Mouse (Mus musculus) midbrain, embryonic 15.5 days (tissue): ENCODE results near the gene Tns3. TPM values are rescaled to one million over a fixed set of nuclear protein-coding genes. Genes with fewer than 3 reads are reported as not detected.

ENCODE experiments used
- ATAC-seq: fragments of 200-750 bp; cut with Nextera tagmentation; replicated peaks from 2 replicates; pipeline ENCODE4 v1.8.0; 2017; ENCODE audit warnings: moderate TSS enrichment
- H3K27ac ChIP-seq: fragments of 300-500 bp; sonication (generic); 2 replicates; pipeline ENCODE4 v1.5.1; 2015; ENCODE audit warnings: mild to moderate bottlenecking, inconsistent platforms
- H3K27me3 ChIP-seq: fragments of 300-500 bp; sonication (generic); replicated peaks from 2 replicates; pipeline ENCODE4 v1.6.1; 2015; ENCODE audit warnings: inconsistent platforms
- H3K36me3 ChIP-seq: fragments of 300-500 bp; sonication (generic); replicated peaks from 2 replicates; pipeline ENCODE4 v1.6.1; 2015; ENCODE audit warnings: inconsistent platforms
- H3K4me1 ChIP-seq: fragments of 300-500 bp; sonication (generic); 2 replicates; pipeline ENCODE4 v1.6.1; 2015; ENCODE audit warnings: inconsistent platforms
- H3K4me2 ChIP-seq: fragments of 300-500 bp; sonication (generic); 2 replicates; pipeline ENCODE4 v1.6.1; 2015; ENCODE audit warnings: inconsistent platforms, mild to moderate bottlenecking, moderate library complexity
- H3K4me3 ChIP-seq: fragments of 300-500 bp; sonication (generic); 2 replicates; pipeline ENCODE4 v1.5.1; 2015; ENCODE audit warnings: mild to moderate bottlenecking, inconsistent platforms
- H3K9ac ChIP-seq: fragments of 300-500 bp; sonication (generic); 2 replicates; pipeline ENCODE4 v1.6.1; 2015; ENCODE audit warnings: mild to moderate bottlenecking, inconsistent platforms
- H3K9me3 ChIP-seq: fragments of 300-500 bp; sonication (generic); 2 replicates; pipeline ENCODE4 v1.6.1; 2016; ENCODE audit warnings: inconsistent platforms
- WGBS: fragments of 180-500 bp; shearing (Covaris S2); methylation state at CpG from one replicate; pipeline ENCODE4 v1.1.7; 2015; ENCODE audit warnings: mixed read lengths; 5-methylcytosine and 5-hydroxymethylcytosine counted together
- polyA plus RNA-seq: library from polyadenylated mRNA; unstranded; fragments of >200 nt; fragmentation: Nextera tagmentation; extraction: Ambion mirVana; gene quantifications from 2 replicates; pipeline ENCODE4 v1.2.1, GENCODE M21; 2015

Tns3 gene
- polyA plus RNA-seq, 1 experiment from 2014 or later, result 6.1 TPM

GRCm38 (mm10) chr11:8575217-8576180 is 88.8 kb downstream of the Tns3 start:
- Histone ChIP-seq H3K4me1 (no peaks in the 10 kb centered on the region), H3K4me3 (no peak overlapping the region), H3K27ac (no peak overlapping the region), H3K36me3 (no peaks in the 10 kb centered on the region), H3K27me3 (no peaks in the 10 kb centered on the region), H3K9me3 (no peaks in the 10 kb centered on the region), H3K9ac (no peak overlapping the region), H3K4me2 (no peak overlapping the region)
- WGBS, result 72% methylated on average over 10 of the region's 10 CpGs
- ATAC-seq, result no peak

GRCm38 (mm10) chr11:8574562-8574961 is 89.8 kb downstream of the Tns3 start:
- Histone ChIP-seq H3K27me3 (no peaks in the 10 kb centered on the region), H3K27ac (no peak overlapping the region), H3K36me3 (no peaks in the 10 kb centered on the region), H3K4me3 (no peak overlapping the region), H3K4me2 (no peak overlapping the region), H3K9me3 (no peaks in the 10 kb centered on the region), H3K4me1 (no peaks in the 10 kb centered on the region), H3K9ac (no peak overlapping the region)
- 85% methylated on average over 6 of the region's 6 CpGs for WGBS
- ATAC-seq, result no peak

- H3K9ac ChIP-seq, result no peak overlapping the region
- no peak overlapping the region for H3K4me3 ChIP-seq
- H3K27ac ChIP-seq, result no peak overlapping the region
- no peaks in the 10 kb centered on the region for H3K36me3 ChIP-seq
- ATAC-seq, result no peak
- WGBS, result 94% methylated on average over 7 of the region's 7 CpGs
- H3K27me3 ChIP-seq, result no peaks in the 10 kb centered on the region
- H3K9me3 ChIP-seq, result no peaks in the 10 kb centered on the region
- H3K4me2 ChIP-seq, result no peak overlapping the region
- H3K4me1 ChIP-seq, result peaks cover 5% of the 10 kb centered on the region; the same call in 1 of the 2 replicates
These were observed 91.6 kb downstream of the Tns3 start for GRCm38 (mm10) chr11:8572762-8573161.

GRCm38 (mm10) chr11:8569232-8570028 is 94.9 kb downstream of the Tns3 start:
- H3K27ac ChIP-seq, result no peak overlapping the region

GRCm38 (mm10) chr11:8568829-8569228 is 95.5 kb downstream of the Tns3 start:
- H3K9ac ChIP-seq, result no peak overlapping the region
- H3K9me3 ChIP-seq, result no peaks in the 10 kb centered on the region
- peaks cover 5% of the 10 kb centered on the region; the same call in 1 of the 2 replicates for H3K4me1 ChIP-seq
- no peaks in the 10 kb centered on the region for H3K36me3 ChIP-seq
- H3K27me3 ChIP-seq, result no peaks in the 10 kb centered on the region
- H3K4me2 ChIP-seq, result no peak overlapping the region
- 30% methylated on average over 7 of the region's 7 CpGs for WGBS
- no peak overlapping the region for H3K27ac ChIP-seq
- ATAC-seq, result peak; percentile 19; the same call in 1 of the 2 replicates
- H3K4me3 ChIP-seq, result no peak overlapping the region

More at GRCm38 (mm10) chr11:8569232-8570028, 94.9 kb downstream of the Tns3 start:
- Histone ChIP-seq H3K4me2 (no peak overlapping the region), H3K36me3 (no peaks in the 10 kb centered on the region), H3K4me1 (peaks cover 5% of the 10 kb centered on the region; the same call in 1 of the 2 replicates), H3K4me3 (no peak overlapping the region), H3K27me3 (no peaks in the 10 kb centered on the region), H3K9me3 (no peaks in the 10 kb centered on the region), H3K9ac (no peak overlapping the region)
- WGBS, result 12% methylated on average over 7 of the region's 7 CpGs
- peak; percentile 58 for ATAC-seq

- H3K4me1 ChIP-seq, result peaks cover 5% of the 10 kb centered on the region; the same call in 1 of the 2 replicates
These were observed 98.0 kb downstream of the Tns3 start for GRCm38 (mm10) chr11:8566250-8566853.

GRCm38 (mm10) chr11:8558761-8559282 is 105.5 kb downstream of the Tns3 start:
- Histone ChIP-seq H3K36me3 (no peaks in the 10 kb centered on the region), H3K27ac (no peak overlapping the region), H3K4me1 (no peaks in the 10 kb centered on the region), H3K4me2 (no peak overlapping the region), H3K9ac (no peak overlapping the region), H3K9me3 (no peaks in the 10 kb centered on the region), H3K27me3 (no peaks in the 10 kb centered on the region), H3K4me3 (no peak overlapping the region)
- no peak for ATAC-seq
- WGBS, result 90% methylated on average over 12 of the region's 12 CpGs

More at GRCm38 (mm10) chr11:8566250-8566853, 98.0 kb downstream of the Tns3 start:
- H3K4me3 ChIP-seq, result no peak overlapping the region
- H3K27me3 ChIP-seq, result no peaks in the 10 kb centered on the region
- no peak overlapping the region for H3K9ac ChIP-seq
- H3K9me3 ChIP-seq, result no peaks in the 10 kb centered on the region
- H3K36me3 ChIP-seq, result no peaks in the 10 kb centered on the region
- WGBS, result 44% methylated on average over 3 of the region's 3 CpGs
- H3K27ac ChIP-seq, result no peak overlapping the region
- H3K4me2 ChIP-seq, result no peak overlapping the region
- ATAC-seq, result no peak

- Histone ChIP-seq H3K27ac (no peak overlapping the region), H3K4me2 (no peak overlapping the region), H3K9ac (no peak overlapping the region), H3K36me3 (no peaks in the 10 kb centered on the region), H3K4me3 (no peak overlapping the region), H3K9me3 (no peaks in the 10 kb centered on the region), H3K27me3 (no peaks in the 10 kb centered on the region), H3K4me1 (no peaks in the 10 kb centered on the region)
- WGBS, result 79% methylated on average over 9 of the region's 9 CpGs
- no peak for ATAC-seq
These were observed 106.1 kb downstream of the Tns3 start for GRCm38 (mm10) chr11:8558258-8558657.

GRCm38 (mm10) chr11:8557006-8557405 is 107.3 kb downstream of the Tns3 start:
- peak; percentile 59 for ATAC-seq
- Histone ChIP-seq H3K36me3 (no peaks in the 10 kb centered on the region), H3K27me3 (no peaks in the 10 kb centered on the region), H3K4me3 (no peak overlapping the region), H3K4me1 (no peaks in the 10 kb centered on the region), H3K9me3 (no peaks in the 10 kb centered on the region), H3K4me2 (no peak overlapping the region), H3K27ac (no peak overlapping the region), H3K9ac (no peak overlapping the region)
- WGBS, result 29% methylated on average over 9 of the region's 9 CpGs

GRCm38 (mm10) chr11:8551710-8552109 is 112.6 kb downstream of the Tns3 start:
- Histone ChIP-seq H3K4me1 (no peaks in the 10 kb centered on the region), H3K9ac (no peak overlapping the region), H3K4me2 (no peak overlapping the region), H3K27ac (no peak overlapping the region), H3K4me3 (no peak overlapping the region), H3K9me3 (no peaks in the 10 kb centered on the region), H3K27me3 (no peaks in the 10 kb centered on the region), H3K36me3 (no peaks in the 10 kb centered on the region)
- no peak for ATAC-seq
- 92% methylated on average over 5 of the region's 5 CpGs for WGBS

- H3K9ac ChIP-seq, result no peak overlapping the region
- no peaks in the 10 kb centered on the region for H3K9me3 ChIP-seq
- H3K27ac ChIP-seq, result no peak overlapping the region
- 80% methylated on average over 5 of the region's 5 CpGs for WGBS
- no peak for ATAC-seq
- H3K27me3 ChIP-seq, result no peaks in the 10 kb centered on the region
- no peaks in the 10 kb centered on the region for H3K4me1 ChIP-seq
- H3K4me3 ChIP-seq, result no peak overlapping the region
- no peaks in the 10 kb centered on the region for H3K36me3 ChIP-seq
- no peak overlapping the region for H3K4me2 ChIP-seq
These were observed 116.7 kb downstream of the Tns3 start for GRCm38 (mm10) chr11:8547661-8548060.

- Histone ChIP-seq H3K4me1 (no peaks in the 10 kb centered on the region), H3K9me3 (no peaks in the 10 kb centered on the region), H3K27ac (no peak overlapping the region), H3K27me3 (no peaks in the 10 kb centered on the region), H3K4me2 (no peak overlapping the region), H3K36me3 (no peaks in the 10 kb centered on the region), H3K9ac (no peak overlapping the region), H3K4me3 (no peak overlapping the region)
- ATAC-seq, result no peak
- 96% methylated on average over 1 of the region's 1 CpGs for WGBS
These were observed 118.5 kb downstream of the Tns3 start for GRCm38 (mm10) chr11:8545798-8546197.
